Mouse (Mus musculus): Measurements from ENCODE around the gene Gm47791.

Gm47791 gene

DNA sequence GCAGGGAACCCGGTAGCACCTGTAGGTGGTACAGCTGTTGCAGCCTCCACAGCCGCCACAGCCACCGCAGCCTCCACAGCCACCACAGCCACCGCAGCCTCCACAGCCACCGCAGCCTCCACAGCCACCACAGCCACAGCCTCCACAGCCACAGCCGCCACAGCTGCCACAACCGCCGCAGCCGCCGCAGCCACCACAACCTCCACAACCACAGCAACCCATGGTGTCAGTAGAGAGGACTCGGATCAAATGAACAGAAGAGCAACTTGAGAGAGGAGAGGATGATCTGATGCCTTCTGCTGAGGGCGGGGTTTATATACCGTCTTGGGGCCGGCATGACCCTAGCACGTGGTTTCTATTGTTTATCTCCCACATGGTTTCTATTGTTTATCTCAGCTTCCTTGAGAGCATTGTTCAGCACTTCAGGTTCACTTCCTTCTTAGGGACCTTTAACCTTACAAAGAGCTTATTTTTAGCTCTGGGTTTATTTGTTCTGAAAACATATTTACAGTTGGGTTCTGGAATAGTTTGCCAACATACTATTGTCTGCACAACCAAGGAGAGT lies at the start of gene Gm47791:
TSS of gene Gm47791 (minus strand) at position 222 of the 565 bp plus-strand sequence.
- no peak for DNase-seq (ENCODE audit: low spot score)

DNA sequence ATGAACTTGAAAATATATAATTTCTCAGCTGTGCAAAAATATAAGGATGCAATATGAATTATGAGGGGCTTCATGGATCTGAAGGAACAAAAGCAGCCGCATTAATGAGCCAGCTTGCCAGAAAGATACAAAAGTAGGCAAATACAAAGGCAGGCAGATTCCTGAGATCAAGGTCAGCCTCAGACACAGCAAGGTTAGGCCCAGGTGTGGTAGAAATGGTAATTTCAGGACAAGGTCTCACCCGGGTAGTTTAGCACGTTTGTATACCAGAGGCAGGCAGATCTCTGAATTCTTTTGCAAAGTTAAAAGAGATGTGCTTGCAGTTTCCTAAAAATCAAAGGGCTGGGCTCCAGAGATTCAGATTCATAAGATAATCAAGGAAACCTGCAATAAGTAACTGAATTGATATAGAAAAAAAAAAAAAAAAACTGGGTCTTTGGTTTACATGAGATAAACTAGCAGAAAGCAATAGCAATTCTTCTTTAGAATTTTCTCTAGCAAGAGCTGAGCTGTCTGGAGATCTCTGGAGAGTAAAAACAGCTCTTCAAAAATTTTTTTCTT lies 49.7 kb upstream of the Gm47791 start:
- no peak for DNase-seq (ENCODE audit: low spot score)

DNA sequence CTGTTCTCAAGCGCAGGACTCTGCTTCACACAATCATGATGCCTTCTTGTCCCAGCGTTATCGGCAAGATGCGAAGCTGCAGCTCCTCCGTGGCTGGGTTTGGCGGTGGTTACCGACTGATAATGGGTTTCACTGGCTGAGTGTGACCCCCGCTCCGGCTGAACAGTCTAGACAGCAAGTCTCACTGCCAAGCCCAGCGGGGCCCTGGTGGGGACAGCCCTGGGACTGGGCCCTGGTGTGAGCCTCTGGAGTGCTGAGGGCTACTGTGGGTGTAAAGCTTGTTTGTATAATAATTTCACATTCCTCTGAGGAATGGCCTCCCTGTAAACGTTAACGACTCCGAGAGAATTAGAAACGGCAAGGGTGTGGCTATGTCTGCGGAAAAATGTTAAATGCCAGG lies 49.1 kb upstream of the Gm47791 start:
- DNase-seq (ENCODE audit: low spot score): no peak

DNA sequence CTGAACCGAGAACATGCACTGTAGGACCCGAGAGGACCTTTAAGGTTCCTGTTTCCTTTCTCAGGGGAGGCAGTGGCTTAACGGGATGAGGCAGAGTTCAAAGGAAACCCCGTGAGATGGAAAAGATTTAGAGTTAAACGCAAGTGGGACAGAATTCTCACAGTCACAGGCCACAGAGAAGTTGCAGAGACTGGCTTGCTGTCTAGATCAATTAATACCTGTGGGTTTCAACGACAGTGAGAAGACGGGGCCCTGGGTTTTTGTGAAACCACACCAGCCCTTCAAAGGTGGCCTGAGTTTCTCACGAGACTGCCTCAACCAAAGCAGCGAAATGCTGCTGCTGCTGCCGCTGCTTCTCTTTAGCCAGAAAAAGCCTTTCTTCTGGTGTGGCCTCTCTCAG lies 48.3 kb upstream of the Gm47791 start:
- no peak for DNase-seq (ENCODE audit: low spot score)

DNA sequence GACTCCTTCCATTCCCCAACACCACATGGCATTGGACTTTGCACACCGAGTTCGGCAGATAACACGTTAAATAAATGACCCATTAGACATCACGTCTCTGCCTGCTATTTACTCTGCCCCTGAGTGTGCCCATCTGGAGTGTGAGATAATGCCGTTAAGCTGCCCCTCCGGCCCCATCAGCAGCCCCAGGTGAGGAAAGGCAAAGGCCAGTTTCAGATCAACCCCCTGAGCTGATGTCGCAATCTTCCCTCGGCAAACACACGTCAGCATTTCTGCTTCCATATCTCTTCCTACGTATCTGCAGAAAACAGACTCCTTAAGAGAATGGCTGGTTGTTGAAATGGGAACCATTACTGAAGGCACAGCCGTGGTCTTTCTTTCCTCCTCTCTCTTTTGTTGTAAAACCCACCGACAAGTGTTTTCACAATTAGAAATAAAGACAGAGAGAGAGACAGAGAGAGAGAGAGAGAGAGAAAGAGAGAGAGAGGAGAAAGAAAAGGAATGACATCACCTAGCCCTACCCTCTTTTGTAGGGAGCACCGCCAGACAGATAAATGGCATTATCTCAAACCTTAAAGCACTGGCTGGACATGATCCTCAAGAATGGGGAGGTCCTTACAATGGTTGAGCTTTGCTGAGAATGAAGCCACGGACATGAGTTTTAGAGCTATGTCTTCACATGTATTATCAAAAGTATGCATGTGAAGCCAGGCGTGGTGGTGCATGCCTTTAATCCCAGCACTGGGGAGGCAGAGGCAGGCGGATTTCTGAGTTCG lies 45.1 kb upstream of the Gm47791 start:
- no peak for DNase-seq (ENCODE audit: low spot score)

DNA sequence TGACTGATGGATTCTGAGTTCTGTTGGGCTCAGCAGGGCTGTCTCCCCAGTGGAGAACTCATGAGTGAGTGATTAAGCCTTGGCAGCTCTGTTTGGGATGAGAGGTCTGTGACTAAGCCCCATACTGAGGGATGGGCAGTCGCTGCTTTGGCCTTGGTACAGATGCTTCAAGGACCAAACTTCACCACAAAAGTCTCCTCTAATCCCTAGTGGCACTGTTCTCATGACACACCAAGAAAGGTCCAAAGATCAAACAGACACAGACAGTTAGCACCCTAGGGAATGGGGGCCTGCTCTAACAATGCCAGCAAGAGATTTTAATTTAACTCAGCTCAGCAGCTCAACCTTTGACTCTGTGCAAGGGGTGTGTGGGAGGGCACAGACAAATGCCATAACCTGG lies 40.7 kb upstream of the Gm47791 start:
- no peak for DNase-seq (ENCODE audit: low spot score)

DNA sequence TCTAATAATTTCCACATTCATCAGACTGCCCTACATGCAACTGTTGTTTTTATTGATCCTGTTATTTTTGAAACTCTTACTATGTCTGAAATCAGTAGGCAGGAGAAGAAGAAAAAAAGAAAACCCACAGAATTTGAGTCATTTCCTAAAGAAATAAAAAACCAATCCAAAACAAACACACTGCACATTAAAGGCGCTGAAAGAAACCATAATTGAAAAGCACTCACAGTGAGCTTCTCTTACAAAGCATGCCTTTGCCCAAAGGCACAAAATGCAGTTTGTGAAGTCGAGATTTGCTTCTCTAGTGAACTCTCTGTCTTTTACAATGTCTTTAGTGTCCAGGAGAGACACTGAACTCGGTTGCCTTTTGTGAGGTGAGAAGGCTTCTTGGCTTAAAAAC lies 37.5 kb upstream of the Gm47791 start:
- DNase-seq (ENCODE audit: low spot score): no peak

DNA sequence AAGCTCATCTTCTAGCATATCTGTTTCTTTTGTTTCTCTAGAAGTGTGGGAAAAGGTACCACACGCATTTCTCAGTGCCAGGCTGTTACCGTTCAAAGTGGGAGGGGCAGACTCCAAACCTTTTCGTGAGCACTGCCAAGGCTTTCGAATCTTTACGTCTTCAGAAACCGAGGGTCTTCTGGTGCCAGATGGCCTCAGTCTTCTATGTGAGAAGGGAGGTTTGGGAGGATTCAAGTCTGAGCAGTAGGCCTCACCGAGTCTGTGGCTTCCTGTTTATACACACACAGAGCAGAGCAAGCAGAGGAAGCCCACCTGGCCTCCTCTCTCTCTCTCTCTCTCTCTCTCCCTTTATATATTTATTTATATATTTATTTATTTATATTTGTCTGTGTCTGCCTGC lies 36.2 kb upstream of the Gm47791 start:
- no peak for DNase-seq (ENCODE audit: low spot score)

DNA sequence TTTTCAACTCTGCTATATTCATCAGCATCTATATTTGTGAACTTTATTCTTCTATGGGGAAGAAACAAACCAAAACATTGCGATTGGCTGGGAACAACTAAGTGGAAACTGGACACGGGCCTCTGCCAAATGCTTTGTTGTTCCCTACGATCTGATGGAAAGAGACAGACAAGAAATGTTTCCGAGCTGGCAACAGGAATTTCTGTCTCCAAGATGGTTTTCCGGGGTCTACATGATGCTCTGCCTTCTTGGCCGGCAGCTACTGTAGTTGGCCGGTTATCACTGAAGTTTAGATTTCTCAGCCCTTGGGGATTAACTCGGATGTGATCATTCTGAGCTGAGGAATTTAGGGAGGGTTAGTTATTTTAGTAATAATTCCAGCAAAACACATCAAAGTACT lies 35.3 kb upstream of the Gm47791 start:
- DNase-seq (ENCODE audit: low spot score): no peak

DNA sequence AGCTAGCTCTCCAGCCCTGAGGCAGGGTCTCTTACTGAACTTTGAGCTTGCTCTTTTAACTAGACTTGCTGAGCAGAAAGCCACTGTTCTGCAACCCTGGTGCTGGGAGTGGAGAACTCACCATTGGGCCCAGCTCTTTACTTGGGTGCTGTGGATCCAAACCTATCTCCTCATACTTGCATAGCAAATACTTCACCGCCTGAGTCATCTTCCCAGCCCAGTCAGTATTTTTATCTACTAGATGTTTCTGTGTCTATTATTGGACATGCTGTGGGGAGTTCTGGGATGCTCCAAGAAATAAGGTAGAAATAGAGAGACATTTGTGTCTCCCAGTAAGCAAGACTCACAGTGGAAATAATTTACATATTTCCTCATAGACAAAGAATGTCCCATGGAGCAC lies 33.0 kb upstream of the Gm47791 start:
- DNase-seq (ENCODE audit: low spot score): no peak

DNA sequence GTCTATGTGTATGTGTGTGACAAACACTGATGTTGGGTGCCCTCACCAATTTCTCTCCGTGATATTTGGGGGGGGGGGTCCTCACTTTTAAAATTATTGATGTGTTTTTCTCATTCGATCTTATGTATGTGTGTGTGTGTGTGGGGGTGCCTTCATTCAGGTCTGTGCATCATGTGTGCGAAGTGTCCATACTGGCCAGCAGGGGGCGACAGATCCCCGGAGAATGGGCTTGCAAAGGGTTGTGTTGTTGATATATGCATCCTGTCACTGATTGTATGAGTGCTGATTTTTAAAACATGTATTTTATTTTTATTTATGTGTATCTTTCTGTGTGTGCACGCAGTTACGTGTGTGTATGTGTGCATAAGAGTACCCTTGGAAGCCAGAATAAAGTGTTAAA lies 32.6 kb upstream of the Gm47791 start:
- DNase-seq (ENCODE audit: low spot score): no peak

DNA sequence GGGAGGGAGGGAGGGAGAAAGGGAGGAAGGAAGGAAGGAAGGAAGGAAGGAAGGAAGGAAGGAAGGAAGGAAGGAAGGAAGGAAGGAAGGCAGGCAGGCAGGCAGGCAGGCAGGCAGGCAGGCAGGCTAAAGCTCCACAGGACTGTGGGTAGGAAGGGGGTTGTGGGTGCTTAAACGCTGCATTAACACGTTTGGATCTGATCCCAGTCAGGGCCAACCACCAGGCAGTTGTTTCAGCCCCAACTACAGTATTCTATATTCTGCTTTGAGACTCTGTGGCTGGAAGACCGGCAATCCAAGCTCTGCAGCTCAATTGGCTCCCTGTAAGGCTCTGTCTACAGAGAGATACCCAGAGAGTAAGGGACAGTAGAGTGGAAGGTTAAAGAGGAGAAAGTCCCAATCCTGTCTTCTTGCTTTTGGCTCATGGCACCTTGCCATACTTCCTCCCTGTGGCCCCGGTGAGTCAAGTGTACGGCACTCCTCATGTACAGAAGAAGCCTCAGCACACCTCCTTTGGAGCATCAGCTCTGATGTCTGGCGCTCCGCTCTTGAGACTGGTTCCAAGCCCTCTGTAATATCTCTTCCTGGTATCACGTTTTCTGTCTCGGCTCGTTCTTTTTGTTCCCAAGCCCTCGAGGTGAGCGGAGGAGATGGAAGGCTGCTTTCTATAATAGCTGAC lies 30.2 kb upstream of the Gm47791 start:
- no peak for DNase-seq (ENCODE audit: low spot score)

DNA sequence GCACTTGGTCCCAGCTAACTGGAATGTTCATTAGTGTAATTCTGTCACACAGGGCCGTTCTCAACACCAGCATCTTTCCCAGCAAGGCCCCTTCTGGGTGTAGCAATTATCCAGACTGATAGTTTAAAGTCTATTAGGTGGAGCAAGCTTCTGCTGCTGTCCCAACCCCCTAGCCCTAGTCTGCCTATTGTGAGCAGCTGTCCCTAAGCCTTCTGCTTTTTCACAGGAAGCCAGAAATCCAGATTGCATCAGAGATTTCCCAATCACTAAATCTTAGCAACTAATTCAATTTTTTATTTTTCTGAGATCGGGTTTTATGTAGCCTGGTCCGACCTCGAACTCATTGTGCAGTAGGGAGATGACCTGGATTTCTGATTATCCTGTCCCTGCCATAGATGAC lies 27.9 kb upstream of the Gm47791 start:
- DNase-seq (ENCODE audit: low spot score): no peak

DNA sequence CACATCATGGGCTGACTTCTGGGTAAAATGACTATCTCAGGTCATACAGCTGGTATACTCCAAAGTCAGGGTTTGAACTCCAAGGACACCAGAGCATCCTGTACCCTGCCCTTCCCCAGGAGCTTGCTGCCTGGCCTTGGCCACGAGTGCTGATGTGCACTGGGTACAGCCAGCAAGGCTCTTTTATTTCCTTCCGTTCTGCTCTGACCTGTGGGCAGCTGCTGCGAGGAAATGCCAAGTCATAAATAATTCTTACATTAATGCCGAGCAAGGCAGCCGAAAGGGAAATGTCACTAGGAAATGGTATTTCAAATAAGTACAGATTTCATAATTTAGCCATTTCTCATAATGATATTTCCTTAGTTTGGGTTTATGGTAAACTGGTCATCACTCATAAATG lies 27.3 kb upstream of the Gm47791 start:
- DNase-seq (ENCODE audit: low spot score): no peak

DNA sequence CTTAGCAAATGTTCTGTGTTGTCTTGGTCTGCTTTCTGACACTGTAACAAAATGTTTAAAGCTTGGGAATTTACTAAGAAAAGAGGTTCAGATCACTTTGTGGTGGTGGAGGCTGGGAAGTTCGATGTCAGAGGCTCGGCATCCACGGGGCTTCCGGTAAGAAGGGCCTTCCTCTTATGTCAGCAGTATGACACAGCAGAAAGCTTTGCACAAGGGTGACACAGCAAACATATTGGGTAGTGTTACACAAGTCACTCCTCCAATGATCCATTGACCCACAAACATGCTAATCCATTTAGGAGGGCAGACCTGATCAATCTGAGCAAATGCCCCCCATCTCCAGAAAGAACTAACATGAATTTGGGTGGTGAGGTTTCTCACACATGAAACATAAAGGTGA lies 26.0 kb upstream of the Gm47791 start:
- DNase-seq (ENCODE audit: low spot score): no peak

DNA sequence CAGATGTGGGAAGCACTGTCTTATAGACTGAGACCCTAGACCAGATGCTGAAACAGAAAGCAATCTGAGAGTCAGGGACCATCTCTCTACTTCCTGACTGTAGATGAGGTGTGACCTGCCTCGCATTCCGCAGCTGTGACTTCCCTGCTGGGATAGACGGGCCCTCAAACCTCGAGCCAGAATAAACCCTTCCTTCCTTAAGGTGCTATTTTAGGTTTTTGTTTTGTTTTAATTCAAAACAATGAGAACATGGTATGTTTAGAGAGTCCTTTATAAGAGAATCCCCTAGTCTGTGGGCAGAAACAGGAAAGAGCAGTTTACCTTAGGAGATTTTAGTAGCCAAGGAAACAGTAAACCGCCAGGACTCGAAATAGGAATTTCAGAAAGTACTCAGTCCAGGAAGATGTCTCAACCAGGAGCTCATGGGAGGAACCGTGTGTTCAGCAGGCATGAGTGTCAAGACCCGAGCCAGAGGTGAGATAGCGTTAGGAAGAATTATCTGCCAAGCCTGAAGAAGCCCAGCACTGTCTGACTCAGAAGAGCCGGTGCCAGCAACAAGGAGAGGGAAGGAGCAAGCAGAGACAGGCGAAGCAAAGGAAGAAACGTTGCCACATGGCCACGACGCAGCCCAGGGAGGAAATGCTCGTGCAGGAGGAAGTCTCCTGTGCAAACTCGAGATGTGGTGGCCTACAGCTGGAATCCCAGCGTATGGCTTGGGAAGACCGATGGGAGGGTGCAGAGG lies 24.8 kb upstream of the Gm47791 start:
- DNase-seq (ENCODE audit: low spot score): no peak

DNA sequence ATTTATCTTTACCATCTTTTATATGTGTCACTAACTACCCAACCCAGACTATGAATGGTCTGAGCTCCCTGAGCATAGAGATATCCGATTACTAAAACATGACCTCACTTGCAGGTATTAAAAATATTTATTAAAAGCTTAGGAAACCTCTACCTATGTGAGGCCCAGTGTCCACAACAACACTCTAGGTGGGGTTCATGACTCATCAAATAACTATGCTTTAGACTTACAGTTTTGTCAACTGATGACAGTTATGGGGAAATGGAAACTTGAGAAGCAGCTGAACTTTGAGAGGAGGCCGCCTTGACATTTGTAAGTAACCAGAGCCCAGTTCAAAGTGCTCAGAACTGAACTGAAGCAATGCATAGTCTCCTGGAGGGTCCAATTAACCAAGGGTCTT lies 24.2 kb upstream of the Gm47791 start:
- DNase-seq (ENCODE audit: low spot score): no peak

DNA sequence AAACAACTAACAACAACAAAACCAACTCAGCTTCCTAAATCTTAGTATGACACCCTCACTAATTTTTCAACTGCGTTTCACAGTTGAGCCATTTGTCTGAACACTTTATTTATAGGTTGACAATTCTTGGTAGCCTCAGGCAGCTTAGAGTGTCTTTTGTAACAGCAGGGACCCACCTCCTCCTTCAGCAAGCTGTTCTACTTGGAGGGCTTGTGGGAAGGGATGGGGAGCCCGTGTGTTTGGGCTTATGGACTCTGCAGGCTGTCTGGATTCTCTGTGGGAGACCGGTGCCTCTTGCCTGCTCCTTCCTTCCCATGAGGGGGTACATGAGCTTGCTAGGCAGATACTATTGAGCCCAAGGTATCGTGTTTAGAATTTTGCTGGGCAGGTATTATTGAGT lies 22.9 kb upstream of the Gm47791 start:
- DNase-seq (ENCODE audit: low spot score): no peak

DNA sequence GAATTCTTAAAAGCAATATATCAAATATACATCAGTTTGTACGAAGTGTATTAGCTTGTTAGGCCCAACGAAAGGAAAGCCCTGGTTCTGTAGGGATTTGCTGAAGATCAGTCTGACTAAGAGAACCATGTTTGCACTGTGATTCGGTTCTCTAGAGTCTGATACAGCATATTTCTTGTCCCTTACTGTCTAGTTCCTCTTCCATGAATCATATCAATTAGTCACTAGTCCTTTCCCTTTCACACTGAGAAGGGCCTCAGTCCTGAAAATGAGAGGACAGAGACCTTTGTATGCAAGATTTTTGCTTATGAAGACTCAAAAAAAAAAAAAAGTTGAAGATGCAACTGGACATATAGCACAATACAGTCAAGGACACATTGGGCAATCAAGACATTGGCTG lies 22.1 kb upstream of the Gm47791 start:
- no peak for DNase-seq (ENCODE audit: low spot score)

DNA sequence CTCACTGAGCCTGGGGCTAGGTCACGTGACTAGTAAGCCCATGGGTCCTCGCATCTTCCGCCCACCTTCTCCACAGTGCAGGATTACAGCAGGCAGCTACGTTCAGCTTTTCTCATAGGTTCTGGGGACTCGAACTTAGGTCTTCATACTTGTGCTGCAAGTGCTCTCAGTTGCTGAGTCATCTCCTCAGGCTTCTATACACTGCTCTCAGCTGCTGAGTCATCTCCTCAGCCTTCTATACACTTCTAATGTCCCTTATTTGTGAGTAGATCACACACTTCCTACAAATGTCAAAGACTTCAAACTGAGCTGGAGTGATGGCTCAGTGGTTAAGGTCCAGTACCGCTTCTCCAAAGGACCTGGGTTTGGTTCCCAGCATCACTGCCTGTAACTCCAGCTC lies 21.2 kb upstream of the Gm47791 start:
- DNase-seq (ENCODE audit: low spot score): no peak

DNA sequence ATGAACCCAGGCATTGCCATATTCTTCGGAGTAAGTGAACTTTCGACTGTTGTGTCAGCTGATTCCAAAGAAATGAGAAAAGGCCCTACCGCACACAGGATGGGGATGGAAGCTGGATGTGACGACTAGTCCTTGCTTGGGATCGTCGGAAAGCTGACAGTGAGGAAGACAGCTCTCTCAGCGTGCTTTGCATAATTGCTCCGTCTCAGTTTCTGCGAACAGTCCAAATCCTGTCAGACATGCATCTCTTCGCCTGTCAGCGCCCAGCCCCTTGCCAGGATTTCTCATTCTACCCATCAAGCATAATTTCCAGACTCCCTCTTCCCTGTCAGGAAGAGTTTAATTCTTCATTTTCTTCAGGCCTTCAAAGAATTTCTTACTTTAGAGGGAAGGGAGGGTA lies 20.1 kb upstream of the Gm47791 start:
- DNase-seq (ENCODE audit: low spot score): no peak

DNA sequence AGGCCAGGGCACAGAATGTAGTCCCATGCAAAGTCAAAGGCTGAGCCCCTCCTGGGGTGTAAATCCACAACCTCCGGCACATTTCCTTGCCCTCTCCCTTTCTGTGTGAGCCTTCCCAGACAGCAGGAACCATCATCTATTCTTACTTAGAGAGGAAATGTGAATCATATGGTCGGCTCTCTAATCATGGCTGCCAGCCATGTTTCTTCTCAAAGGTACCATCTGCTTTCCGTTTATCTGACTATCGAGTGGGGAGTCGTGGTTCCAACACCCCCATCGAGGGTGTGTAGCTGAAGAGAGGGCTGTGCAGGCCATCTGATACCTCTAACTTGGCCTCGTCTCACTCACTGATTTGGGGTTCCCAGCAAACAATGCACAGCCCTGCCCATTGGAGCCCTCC lies 17.0 kb upstream of the Gm47791 start:
- no peak for DNase-seq (ENCODE audit: low spot score)

DNA sequence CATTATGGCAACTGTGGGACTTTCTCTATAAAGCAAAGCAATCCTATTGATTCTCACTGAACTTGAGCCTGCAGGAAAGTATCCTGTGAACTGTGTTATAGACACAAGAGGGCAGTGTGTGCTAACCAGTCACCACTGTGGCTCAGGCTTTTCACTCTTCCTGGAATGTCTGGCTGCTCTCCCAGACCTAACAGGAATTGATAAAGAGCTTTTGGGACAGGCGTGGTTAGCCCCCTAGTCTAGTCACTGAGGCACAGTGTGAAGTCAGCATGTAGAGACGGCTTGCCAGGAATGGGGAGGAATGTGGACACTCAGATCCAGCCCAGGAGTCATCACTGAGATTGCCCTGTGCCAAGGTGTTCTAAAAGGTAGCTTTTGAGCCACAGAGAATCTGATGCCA lies 16.4 kb upstream of the Gm47791 start:
- peak; percentile 52 for DNase-seq (ENCODE audit: low spot score)
